Mouse (Mus musculus): ENCODE measurements around the gene Krtap7-1.

DNA sequence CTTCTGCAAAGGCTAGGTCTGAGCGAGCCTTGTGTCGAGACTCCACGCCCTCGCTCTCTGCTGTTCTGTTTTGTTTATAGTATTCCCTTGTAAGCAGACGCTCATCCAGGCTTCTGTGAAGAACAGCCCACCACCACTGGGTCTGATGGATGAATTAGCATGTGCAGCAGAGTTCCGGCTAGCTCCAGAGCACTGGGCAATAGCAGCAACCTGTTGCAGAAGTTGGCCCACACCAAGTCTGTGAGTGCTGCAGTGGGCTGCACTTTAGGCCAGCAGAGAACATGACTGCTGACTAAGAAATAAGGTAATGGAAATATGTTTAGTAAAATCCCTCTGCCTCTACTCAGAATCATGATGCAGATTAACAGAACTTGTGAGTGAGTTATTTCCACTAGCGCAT is 21.7 kb upstream of the Krtap7-1 start:
- TF ChIP-seq CTCF (IDR thresholded peaks at IDR 0.05; ENCODE audit: borderline replicate concordance, extremely low read depth, insufficient read depth, insufficient read length): no peak
- TF ChIP-seq POLR2A (IDR thresholded peaks at IDR 0.05; ENCODE audit: borderline replicate concordance, extremely low read depth, insufficient read depth, insufficient read length, poor library complexity, severe bottlenecking): no peak

Measured in brain, embryonic 14.5 days (tissue).